Mouse (Mus musculus): Measurements from ENCODE around the gene Ssbp4. TPM values are rescaled to one million over a fixed set of nuclear protein-coding genes. Genes with fewer than 3 reads are reported as not detected.

The Ssbp4 gene
- total RNA-seq, 2 experiments from 2014 or later: 242 to 257 TPM

GRCm38 (mm10) chr8:70634066-70634465, 25.4 kb upstream of the Ssbp4 start:
- intact Hi-C loops (cut with DNase I): loop anchor here (5.0 kb wide), 1 partner anchor 68 kb away; the partner anchor contains the start of gene Iqcn
- no peak for DNase-seq (ENCODE audit: low spot score in 2 of 2)

GRCm38 (mm10) chr8:70632346-70632892, 23.7 kb upstream of the Ssbp4 start, which contains the start of gene Gdf15:
Gdf15 (minus strand) TSS chr8:70632456.
- DNase-seq (ENCODE audit: low spot score in 2 of 2): no peak
- intact Hi-C loops (cut with DNase I): loop anchor here (5.0 kb wide), 1 partner anchor 70 kb away; the partner anchor contains the start of gene Iqcn

GRCm38 (mm10) chr8:70631436-70631835, 22.8 kb upstream of the Ssbp4 start:
- DNase-seq (ENCODE audit: low spot score in 2 of 2): no peak
- intact Hi-C loops (cut with DNase I): loop anchor here (5.0 kb wide), 1 partner anchor 71 kb away; the partner anchor contains the start of gene Iqcn

GRCm38 (mm10) chr8:70630532-70631381, 22.1 kb upstream of the Ssbp4 start:
- intact Hi-C loops (cut with DNase I): loop anchor here (5.0 kb wide), 1 partner anchor 72 kb away; the partner anchor contains the start of gene Iqcn
- no peak for DNase-seq (ENCODE audit: low spot score in 2 of 2)

GRCm38 (mm10) chr8:70629574-70630531, 21.2 kb upstream of the Ssbp4 start:
- peak; percentile 93 to 94 for DNase-seq (ENCODE audit: low spot score in 2 of 2)
- intact Hi-C loops (cut with DNase I): loop anchor here (5.0 kb wide), 1 partner anchor 72 kb away; the partner anchor contains the start of gene Iqcn

- intact Hi-C loops (cut with DNase I): no loop called here
- no peak for DNase-seq (ENCODE audit: low spot score in 2 of 2)
Measured at GRCm38 (mm10) chr8:70628986-70629490, 20.4 kb upstream of the Ssbp4 start.

GRCm38 (mm10) chr8:70627041-70627440, 18.4 kb upstream of the Ssbp4 start:
- DNase-seq (ENCODE audit: low spot score in 2 of 2): no peak
- intact Hi-C loops (cut with DNase I): no loop called here

GRCm38 (mm10) chr8:70625104-70625503, 16.4 kb upstream of the Ssbp4 start:
- intact Hi-C loops (cut with DNase I): no loop called here
- DNase-seq (ENCODE audit: low spot score in 2 of 2): no peak

- DNase-seq (ENCODE audit: low spot score in 2 of 2): no peak
- intact Hi-C loops (cut with DNase I): no loop called here
Measured at GRCm38 (mm10) chr8:70622220-70622619, 13.5 kb upstream of the Ssbp4 start.

GRCm38 (mm10) chr8:70618888-70619334, 10.2 kb upstream of the Ssbp4 start:
- peak in 1 of 2 experiments; percentile 40 for DNase-seq (ENCODE audit: low spot score in 2 of 2)
- intact Hi-C loops (cut with DNase I): loop anchor here (10.0 kb wide), 1 partner anchor 46 kb away; the partner anchor contains the start of gene Pgpep1

GRCm38 (mm10) chr8:70617985-70618384, 9.3 kb upstream of the Ssbp4 start:
- DNase-seq (ENCODE audit: low spot score in 2 of 2): no peak
- intact Hi-C loops (cut with DNase I): loop anchor here (10.0 kb wide), 1 partner anchor 47 kb away; the partner anchor contains the start of gene Pgpep1

- no peak for DNase-seq (ENCODE audit: low spot score in 2 of 2)
- intact Hi-C loops (cut with DNase I): loop anchor here (10.0 kb wide), 1 partner anchor 48 kb away; the partner anchor contains the start of gene Pgpep1
Measured at GRCm38 (mm10) chr8:70616645-70617044, 8.0 kb upstream of the Ssbp4 start.

- intact Hi-C loops (cut with DNase I): loop anchor here (10.0 kb wide), 1 partner anchor 49 kb away; the partner anchor contains the start of gene Pgpep1
Measured at GRCm38 (mm10) chr8:70615894-70616293, 7.2 kb upstream of the Ssbp4 start, which contains the start of gene Lrrc25. Lrrc25 (plus strand) TSS chr8:70616155.

GRCm38 (mm10) chr8:70615281-70615680, 6.6 kb upstream of the Ssbp4 start:
- intact Hi-C loops (cut with DNase I): loop anchor here (10.0 kb wide), 1 partner anchor 50 kb away; the partner anchor contains the start of gene Pgpep1
- no peak for DNase-seq (ENCODE audit: low spot score in 2 of 2)

More at GRCm38 (mm10) chr8:70615894-70616293, 7.2 kb upstream of the Ssbp4 start, which contains the start of gene Lrrc25:
- DNase-seq (ENCODE audit: low spot score in 2 of 2): no peak

- DNase-seq (ENCODE audit: low spot score in 2 of 2): no peak
- intact Hi-C loops (cut with DNase I): loop anchor here (5.0 to 10.0 kb wide), 2 partner anchors 50 to 138 kb away; partner anchors contain the start of genes Pgpep1 and Rab3a
Measured at GRCm38 (mm10) chr8:70614469-70614868, 5.8 kb upstream of the Ssbp4 start.

GRCm38 (mm10) chr8:70613763-70614162, 5.1 kb upstream of the Ssbp4 start:
- no peak for DNase-seq (ENCODE audit: low spot score in 2 of 2)
- intact Hi-C loops (cut with DNase I): loop anchor here (5.0 to 10.0 kb wide), 2 partner anchors 51 to 139 kb away; partner anchors contain the start of genes Pgpep1 and Rab3a

- intact Hi-C loops (cut with DNase I): loop anchor here (1.0 to 10.0 kb wide), 3 partner anchors 14 to 140 kb away; partner anchors contain the start of genes Pgpep1 and Rab3a
- DNase-seq (ENCODE audit: low spot score in 2 of 2): peak; percentile 87 to 89
Measured at GRCm38 (mm10) chr8:70611849-70612248, 3.2 kb upstream of the Ssbp4 start.
